Mouse (Mus musculus): ENCODE data around the gene Cacng5.

Cacng5 gene

DNA sequence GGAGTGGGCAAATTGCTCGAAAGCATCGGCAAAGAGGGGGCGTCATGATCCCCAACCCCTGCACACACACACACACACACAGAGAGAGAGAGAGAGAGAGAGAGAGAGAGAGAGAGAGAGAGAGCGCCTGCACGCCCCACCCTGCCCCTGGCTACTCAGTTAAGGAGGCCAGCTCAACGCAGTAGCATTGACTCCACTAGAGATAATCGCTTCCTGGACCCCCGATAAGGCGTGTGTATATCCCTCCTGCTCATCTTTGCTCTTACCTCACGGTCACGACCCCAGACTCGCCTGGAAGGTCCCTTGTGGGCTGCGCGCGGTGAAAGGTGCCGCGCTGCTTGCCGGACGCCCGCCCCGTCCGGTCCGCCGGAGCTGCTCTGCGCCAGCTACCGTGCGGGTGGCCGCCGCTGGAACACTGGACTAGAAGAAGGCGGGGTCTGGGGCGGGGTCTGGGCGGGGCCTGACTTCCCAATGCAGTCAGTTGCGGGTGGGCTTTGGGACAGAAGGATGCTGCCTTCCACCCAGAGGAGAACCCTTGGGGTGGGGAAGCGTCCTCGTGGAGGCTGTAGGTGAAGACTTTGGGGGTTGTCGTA, at the start of gene Cacng5:
TSS of gene Cacng5 (minus strand) at position 422 of the 593 bp plus-strand sequence.
- DNase-seq (ENCODE audit: low read depth, low spot score), result no peak

DNA sequence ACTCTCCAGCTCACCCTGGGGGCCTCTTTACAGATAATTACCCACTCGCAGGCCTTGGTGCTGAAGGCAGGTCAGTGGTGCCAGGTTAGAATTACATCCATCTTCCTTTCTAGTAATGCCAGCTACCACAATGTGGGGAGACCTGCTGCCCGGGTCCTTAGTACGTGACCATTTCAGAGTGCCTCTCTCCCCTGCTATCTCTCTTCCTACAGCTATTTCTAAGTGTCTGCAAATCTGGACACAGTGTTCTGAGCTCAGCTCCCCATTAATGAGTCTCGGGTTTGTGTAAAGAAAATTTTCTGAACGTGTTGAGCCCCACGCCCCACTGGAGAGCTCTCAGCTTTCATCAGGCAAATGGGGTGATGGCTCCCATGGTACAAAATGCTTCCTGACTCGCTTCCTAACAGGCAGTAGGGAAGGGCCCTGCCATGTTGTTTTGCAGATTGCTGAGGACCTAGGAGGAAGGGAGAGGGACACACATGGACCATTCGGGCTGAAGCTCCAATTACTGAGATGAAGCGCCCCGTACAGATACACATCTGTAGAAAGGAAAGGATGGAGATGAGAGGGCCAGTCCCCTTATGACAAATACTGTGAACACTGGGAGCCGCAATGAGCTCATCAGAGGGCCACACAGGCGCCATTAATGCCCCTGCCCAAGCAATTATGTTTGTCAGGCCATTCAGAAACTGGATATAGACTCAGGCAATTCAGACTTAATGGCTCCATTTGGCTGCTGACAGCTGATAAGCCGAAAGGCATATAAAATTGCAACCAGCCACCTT, 42.9 kb upstream of the Cacng5 start:
- no peak for DNase-seq (ENCODE audit: low read depth, low spot score)

DNA sequence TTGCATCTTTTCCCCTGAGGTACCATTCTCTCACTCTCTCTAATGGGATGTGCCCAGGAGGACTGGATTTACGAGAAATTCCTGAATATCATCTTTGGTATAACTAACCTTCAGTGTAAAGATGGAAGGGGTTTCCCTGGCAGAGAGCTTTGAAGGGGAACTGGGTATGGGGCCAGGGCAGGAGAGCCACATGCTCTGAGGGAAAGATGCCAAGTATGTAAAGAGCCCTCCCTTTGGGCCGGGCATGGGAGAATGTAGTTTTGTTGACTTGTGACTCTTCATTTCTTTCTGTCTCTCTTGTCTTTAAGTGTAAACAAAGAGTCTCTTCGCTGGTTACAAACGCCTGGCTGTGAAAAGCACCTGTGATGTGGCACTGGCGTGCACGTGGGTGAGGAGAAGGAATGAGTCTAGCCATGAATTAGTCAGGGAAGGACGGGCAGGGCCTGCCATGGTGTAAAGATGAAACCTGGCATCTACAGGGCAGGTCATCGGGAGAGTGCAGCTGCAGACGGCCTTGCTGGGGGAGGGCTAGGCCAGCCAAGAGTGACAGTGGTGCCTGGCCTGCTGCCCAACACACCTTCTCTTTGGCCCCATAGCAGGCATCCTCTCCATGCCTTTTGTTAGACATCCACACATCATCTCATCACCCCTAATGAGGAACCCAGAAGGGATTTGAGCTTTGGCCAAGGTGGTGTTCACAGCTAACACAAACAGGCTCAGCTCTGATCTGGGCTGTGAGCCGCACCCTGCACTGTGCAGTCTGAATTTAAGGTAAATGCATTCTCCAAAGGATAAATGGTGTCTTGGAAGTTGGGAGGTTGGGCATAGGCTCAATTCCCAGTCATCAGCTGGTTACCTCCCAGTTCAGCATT, 40.6 kb upstream of the Cacng5 start:
- no peak for DNase-seq (ENCODE audit: low read depth, low spot score)

DNA sequence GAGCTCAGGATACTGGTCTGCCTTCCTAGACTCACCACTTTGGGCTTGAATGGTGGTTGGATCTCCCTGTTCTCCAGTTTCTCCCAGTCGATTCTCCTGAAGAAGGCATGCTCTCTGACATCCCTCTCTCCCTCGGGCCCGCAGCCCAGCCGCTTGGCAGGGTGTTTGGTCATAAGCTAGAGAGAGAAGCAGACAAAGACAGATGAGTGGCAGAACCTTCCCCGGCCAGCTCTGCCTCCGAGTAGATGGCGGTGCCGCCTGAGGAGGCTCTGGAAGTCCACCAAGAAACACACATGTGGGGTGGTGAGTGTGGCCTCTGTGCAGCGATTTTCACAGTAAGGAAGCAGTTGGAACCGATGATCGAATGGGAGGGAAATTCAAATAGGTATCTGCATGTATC, 36.6 kb upstream of the Cacng5 start:
- no peak for DNase-seq (ENCODE audit: low read depth, low spot score)

GRCm38 (mm10) chr11:107950658-107951057, 35.8 kb upstream of the Cacng5 start:
- no peak for DNase-seq (ENCODE audit: low read depth, low spot score)

- no peak for DNase-seq (ENCODE audit: low read depth, low spot score)
Observed at GRCm38 (mm10) chr11:107950211-107950610, 35.4 kb upstream of the Cacng5 start.

- DNase-seq (ENCODE audit: low read depth, low spot score), result no peak
Observed at GRCm38 (mm10) chr11:107947951-107948350, 33.1 kb upstream of the Cacng5 start.

DNA sequence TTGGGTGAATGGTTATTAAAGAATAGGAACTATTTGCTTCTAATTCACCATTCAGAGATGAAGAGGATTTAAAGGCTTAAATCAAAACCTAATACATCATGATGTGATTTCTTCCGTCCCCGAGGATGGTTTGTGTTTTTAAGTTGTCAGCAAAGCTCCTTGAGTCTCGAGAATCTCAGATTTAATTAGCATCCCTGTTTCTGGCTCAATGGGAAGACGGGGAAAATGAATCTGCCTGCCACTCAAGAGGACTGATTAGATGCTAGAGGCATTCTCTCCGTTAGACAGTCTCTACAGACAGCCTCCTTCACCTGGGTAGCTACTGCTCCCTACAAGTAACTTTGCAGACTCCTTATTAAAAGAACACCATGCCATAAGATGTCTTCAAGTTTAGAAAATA, 32.0 kb upstream of the Cacng5 start:
- no peak for DNase-seq (ENCODE audit: low read depth, low spot score)

GRCm38 (mm10) chr11:107936929-107937328, 22.1 kb upstream of the Cacng5 start:
- no peak for DNase-seq (ENCODE audit: low read depth, low spot score)

GRCm38 (mm10) chr11:107931721-107932120, 16.9 kb upstream of the Cacng5 start:
- no peak for DNase-seq (ENCODE audit: low read depth, low spot score)

DNA sequence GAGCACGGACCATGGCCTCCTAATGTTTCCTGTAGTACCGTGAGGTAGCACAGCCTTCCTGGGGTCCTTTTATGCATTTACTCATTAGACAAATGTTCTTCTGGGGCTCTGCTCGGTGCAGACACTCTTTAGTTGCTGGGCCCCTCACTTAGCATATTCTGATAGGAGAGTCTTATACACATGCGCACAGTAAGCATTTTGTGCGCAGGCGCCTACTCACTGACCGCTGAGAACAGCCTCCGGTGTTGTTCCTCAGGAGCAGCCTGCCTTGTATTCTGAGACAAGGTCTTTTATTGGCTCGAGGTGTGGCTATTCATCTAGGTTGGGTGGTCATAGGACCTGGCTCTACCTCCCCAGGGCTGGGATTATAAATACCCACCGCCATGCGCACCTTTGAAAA, 16.4 kb upstream of the Cacng5 start:
- DNase-seq (ENCODE audit: low read depth, low spot score), result no peak

GRCm38 (mm10) chr11:107929712-107930111, 14.9 kb upstream of the Cacng5 start:
- DNase-seq (ENCODE audit: low read depth, low spot score), result no peak

GRCm38 (mm10) chr11:107919852-107920508, 5.1 kb upstream of the Cacng5 start:
- no peak for DNase-seq (ENCODE audit: low read depth, low spot score)

GRCm38 (mm10) chr11:107917721-107918235, 2.9 kb upstream of the Cacng5 start:
- no peak for DNase-seq (ENCODE audit: low read depth, low spot score)

DNA sequence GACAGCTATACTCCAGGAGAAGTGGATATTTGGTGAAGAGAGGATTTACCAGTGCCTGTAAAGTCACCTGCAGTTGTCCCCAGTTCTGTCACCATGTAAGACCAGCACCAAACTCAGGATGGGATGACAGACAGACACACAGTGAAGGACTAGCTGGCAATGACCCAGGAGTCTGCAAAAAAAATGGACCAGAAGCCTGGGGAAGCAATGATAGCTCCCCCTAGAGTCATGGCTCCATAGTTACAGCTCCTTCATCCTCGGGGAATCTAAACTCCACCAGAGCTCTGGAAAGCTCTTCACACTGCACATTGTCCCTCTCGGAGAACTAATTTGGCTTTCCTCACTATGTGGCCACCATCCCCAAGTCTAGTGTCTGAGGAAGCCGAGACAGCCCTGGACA, 1.5 kb downstream of the Cacng5 start:
- no peak for DNase-seq (ENCODE audit: low read depth, low spot score)

DNA sequence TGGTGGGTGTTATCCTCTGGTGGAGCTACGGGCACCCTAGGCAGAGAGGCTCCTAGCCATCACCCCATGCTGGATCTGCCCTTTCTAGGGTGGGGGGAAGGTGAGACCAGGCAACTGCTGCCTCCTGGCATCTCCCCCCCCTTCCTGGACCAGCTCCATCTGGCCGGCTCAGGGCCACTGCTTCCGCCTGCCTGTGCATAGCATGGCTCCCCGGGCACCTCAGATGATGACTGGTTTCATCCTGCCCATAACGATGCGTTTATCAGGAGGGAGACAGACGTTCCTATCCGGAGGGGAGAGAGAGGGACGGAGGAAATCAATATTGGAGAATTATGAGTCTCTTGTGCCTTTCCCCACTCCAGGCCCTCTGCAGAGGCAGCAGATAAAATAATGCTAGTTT, 9.5 kb downstream of the Cacng5 start:
- DNase-seq (ENCODE audit: low read depth, low spot score), result no peak

- DNase-seq (ENCODE audit: low read depth, low spot score), result no peak
Observed at GRCm38 (mm10) chr11:107903966-107904605, 10.8 kb downstream of the Cacng5 start.

DNA sequence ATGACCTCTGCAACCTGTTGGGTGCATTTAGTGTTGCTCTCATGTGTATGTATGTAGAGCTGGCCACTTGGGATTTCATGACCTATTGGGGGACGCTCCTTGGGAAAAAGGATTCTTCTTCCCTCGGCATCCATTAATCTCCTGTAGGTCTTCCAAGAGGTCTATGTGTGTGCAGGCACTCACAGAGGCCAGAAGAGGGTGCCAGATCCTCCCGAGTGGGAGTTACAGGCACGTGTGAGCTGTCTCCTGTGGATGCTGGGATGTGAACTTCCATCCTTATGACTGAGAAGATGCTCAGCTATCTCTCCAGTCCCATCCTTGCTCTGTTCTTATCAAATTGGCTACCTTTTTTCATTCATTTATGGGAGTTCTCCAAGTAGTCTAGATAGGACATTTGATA, 14.4 kb downstream of the Cacng5 start:
- no peak for DNase-seq (ENCODE audit: low read depth, low spot score)

DNA sequence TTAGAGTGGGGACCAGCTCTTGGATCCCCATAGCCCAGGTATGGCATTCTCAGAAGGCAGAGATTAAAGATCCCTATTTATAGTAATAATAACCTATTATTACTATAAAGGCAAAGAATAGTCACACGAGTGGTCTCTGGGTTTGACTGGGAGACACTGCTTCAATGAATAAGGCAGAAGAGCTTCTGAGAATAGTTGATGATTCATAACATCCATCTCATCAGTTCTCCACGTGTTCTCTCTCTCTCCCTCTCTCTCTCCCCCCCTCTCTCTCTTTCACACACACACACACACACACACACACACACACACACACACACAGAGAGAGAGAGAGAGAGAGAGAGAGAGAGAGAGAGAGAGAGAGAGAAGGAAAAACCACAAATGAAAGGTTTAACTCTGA, 16.2 kb downstream of the Cacng5 start:
- DNase-seq (ENCODE audit: low read depth, low spot score), result no peak

GRCm38 (mm10) chr11:107895635-107896034, 19.2 kb downstream of the Cacng5 start:
- DNase-seq (ENCODE audit: low read depth, low spot score), result no peak

GRCm38 (mm10) chr11:107891377-107891776, 23.5 kb downstream of the Cacng5 start:
- no peak for DNase-seq (ENCODE audit: low read depth, low spot score)

Data from brain, embryonic 18.5 days (tissue).